Mouse (Mus musculus) ES-E14 (cell line): ENCODE data around the gene Prap1. TPM values are rescaled to one million over a fixed set of nuclear protein-coding genes. Genes with fewer than 3 reads are reported as not detected.

Experiments
- DNase-seq: peaks from one replicate; pipeline ENCODE4 v3.0.0-alpha.2; 2013; ENCODE audit warnings: low read depth, low spot score
- H3K27ac ChIP-seq: 2 replicates; pipeline ENCODE4 v1.5.1; 2012; ENCODE audit warnings: low read depth, mild to moderate bottlenecking, low read length, moderate library complexity, mixed read lengths; ENCODE audit not compliant: poor library complexity, insufficient read depth, severe bottlenecking
- H3K36me3 ChIP-seq: 2 replicates; pipeline ENCODE4 v1.6.1; 2012; ENCODE audit warnings: mild to moderate bottlenecking, low read length, moderate library complexity, mixed read lengths; ENCODE audit not compliant: control insufficient read depth, poor library complexity, insufficient read depth, severe bottlenecking
- H3K4me1 ChIP-seq, 2 experiments: fragments of 150-350 bp in 1 of 2; sonication (generic) in 1 of 2; 2 replicates each; pipeline ENCODE4 v1.6.1; 2012; ENCODE audit warnings: low read length in 2 of 2, mild to moderate bottlenecking in 1 of 2, mixed read lengths in 1 of 2; ENCODE audit not compliant: control insufficient read depth in 2 of 2, insufficient read depth in 2 of 2, poor library complexity in 1 of 2
- H3K4me3 ChIP-seq, 2 experiments: fragments of 150-350 bp in 1 of 2; sonication (generic) in 1 of 2; 2 replicates each; pipeline ENCODE4 v1.5.1; 2012; ENCODE audit warnings: low read length in 2 of 2, low read depth in 1 of 2, mild to moderate bottlenecking in 1 of 2, mixed read lengths in 1 of 2; ENCODE audit not compliant: insufficient read depth in 1 of 2, poor library complexity in 1 of 2, severe bottlenecking in 1 of 2
- H3K9ac ChIP-seq: 2 replicates; pipeline ENCODE4 v1.6.1; 2012; ENCODE audit warnings: low read depth, mild to moderate bottlenecking, low read length, mixed read lengths; ENCODE audit not compliant: poor library complexity, insufficient read depth, severe bottlenecking
- H3K9me3 ChIP-seq: fragments of 150-350 bp; sonication (generic); 2 replicates; pipeline ENCODE4 v1.6.1; 2012; ENCODE audit warnings: low read depth, mild to moderate bottlenecking, low read length; ENCODE audit not compliant: control insufficient read depth, insufficient read depth
- CHD2 ChIP-seq: IDR thresholded peaks from 2 replicates; pipeline ENCODE4 v1.6.1; 2014; ENCODE audit warnings: mild to moderate bottlenecking, low read depth, low read length, inconsistent platforms
- HCFC1 ChIP-seq: IDR thresholded peaks from 2 replicates; pipeline ENCODE4 v1.6.1; 2012; ENCODE audit warnings: low read length, inconsistent platforms, borderline replicate concordance; ENCODE audit not compliant: insufficient read depth
- MAFK ChIP-seq: IDR thresholded peaks from 2 replicates; pipeline ENCODE4 v1.6.1; 2014; ENCODE audit warnings: mild to moderate bottlenecking, low read depth, low read length, inconsistent platforms; ENCODE audit not compliant: insufficient read depth
- ZC3H11A ChIP-seq: IDR thresholded peaks from 2 replicates; pipeline ENCODE4 v1.6.1; 2012; ENCODE audit warnings: low read depth, mild to moderate bottlenecking, inconsistent platforms, low read length, borderline replicate concordance
- ZNF384 ChIP-seq: IDR thresholded peaks from 2 replicates; pipeline ENCODE4 v1.6.1; 2012; ENCODE audit warnings: low read depth, low read length, inconsistent platforms
- in situ Hi-C, 2 experiments: fragments of 600-800 bp; cut with MboI; formaldehyde crosslinking; loops; one replicate each; pipeline ENCODE4 v1.15.1; 2025; ENCODE audit warnings: low sequenced_read_pairs in 2 of 2, inconsistent platforms in 1 of 2; ENCODE audit not compliant: unreplicated experiment in 2 of 2
- total RNA-seq: library from RNA; depleted of rRNA; stranded (reverse); fragments of 300-350 nt; gene quantifications from 2 replicates; pipeline ENCODE4 v1.2.3, GENCODE M21; 2012

Prap1 gene
- total RNA-seq, 1 experiment: 0.49 TPM

DNA sequence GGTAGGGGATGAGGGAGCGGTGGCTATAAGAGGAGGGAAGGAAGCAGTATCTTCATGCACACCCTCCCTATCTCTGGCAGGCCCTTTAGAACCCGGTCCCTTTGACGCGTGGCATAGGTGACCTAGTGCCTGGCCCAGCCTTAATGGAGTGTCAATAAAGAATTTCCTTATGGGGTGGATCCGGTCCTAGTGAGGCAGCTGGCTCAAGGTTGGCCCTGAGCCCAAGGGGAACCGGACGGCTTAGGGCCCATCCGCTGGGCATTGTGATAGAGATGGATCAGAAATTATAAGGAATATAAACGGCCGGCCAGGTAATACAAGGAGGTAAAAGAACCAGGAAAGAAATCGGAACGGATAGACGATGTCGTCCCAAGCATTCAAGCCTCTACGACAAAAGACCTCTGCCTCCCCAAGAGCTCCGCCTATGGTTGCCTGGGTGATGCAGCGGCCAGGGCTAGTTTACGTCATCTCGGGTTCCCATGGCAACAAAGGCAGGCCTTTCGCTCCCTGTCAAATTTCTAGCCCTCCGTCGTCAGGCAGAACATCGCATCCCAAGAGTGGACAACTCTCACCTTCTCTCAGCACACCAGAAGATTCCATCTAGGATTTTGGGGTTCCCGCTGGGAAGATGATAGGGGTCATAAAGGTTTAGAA lies 12.6 kb upstream of the Prap1 start:
- no peak overlapping the region for H3K27ac ChIP-seq
- TF ChIP-seq CHD2 (no peak), HCFC1 (no peak), MAFK (no peak)
- H3K4me1 ChIP-seq: no peaks in the 10 kb centered on the region
- no peaks in the 10 kb centered on the region for H3K9me3 ChIP-seq
- no peaks in the 10 kb centered on the region for H3K36me3 ChIP-seq
- peak; percentile 78 for DNase-seq
- in situ Hi-C loops: loop anchor here in 1 of 2 experiments (5.0 kb wide), 1 partner anchor 62 kb away; no protein-coding TSS in a partner anchor
- H3K9ac ChIP-seq: no peak overlapping the region
- no peak overlapping the region for H3K4me3 ChIP-seq

DNA sequence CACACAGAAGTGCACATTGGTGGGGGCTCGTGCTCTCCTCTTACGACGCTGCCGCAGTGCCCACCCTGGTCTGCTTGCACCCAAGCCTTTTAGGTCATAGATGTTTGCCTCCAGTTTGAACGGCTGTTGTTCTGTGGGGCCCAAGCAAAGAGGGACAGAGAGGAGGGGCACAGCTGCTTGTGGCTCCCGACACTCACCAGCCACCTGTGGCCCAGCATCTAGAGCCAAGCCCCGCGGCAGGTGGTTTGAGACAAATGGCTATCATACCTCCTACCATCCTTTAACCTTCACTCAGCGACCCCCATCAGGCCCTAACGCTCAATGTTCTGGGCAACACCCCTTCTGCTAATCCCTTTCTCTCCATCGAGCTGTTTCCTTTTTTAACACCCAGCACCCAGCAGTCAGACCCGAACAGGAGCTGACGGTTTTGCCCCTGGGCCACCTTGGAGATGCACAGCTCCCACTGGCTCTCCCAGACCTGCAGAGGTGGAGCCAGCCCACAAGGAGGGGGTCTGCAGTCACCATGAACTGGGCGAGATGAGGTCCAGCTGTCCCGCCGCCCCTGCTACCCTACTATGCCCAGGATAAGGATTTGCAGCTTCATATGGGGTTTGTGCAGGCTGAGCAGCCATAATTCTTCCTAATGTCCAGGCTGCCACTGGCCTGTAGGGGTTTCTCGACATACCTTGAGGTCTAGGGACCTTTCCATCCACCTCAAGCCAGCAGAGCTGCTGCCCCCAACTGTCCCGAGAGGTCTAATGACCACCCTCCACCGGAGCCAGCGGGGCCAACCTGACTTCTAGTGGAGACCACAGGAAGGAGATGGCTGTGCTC lies 11.6 kb upstream of the Prap1 start:
- Histone ChIP-seq H3K9me3 (no peaks in the 10 kb centered on the region), H3K27ac (no peak overlapping the region), H3K4me1 (peaks cover 0 to 2% of the 10 kb centered on the region in 2 experiments; a peak in 1 of 4 replicates), H3K36me3 (no peaks in the 10 kb centered on the region), H3K9ac (no peak overlapping the region), H3K4me3 (no peak overlapping the region)
- in situ Hi-C loops: loop anchor here in 1 of 2 experiments (5.0 kb wide), 1 partner anchor 61 kb away; no protein-coding TSS in a partner anchor
- DNase-seq: no peak
- TF ChIP-seq ZC3H11A: no peak
- TF ChIP-seq HCFC1: no peak
- no peak for TF ChIP-seq MAFK
- TF ChIP-seq CHD2: no peak

- Histone ChIP-seq H3K4me3 (no peak within 1 kb of the TSS), H3K9ac (no peak within 1 kb of the TSS), H3K27ac (no peak within 1 kb of the TSS), H3K9me3 (no peaks in the 10 kb centered on the region), H3K36me3 (no peaks in the 10 kb centered on the region), H3K4me1 (peaks cover 0 to 2% of the 10 kb centered on the region in 2 experiments; a peak in 1 of 4 replicates)
- DNase-seq: peak; percentile 71
- TF ChIP-seq CHD2 (no peak), HCFC1 (no peak), ZC3H11A (no peak), MAFK (no peak)
- in situ Hi-C loops: loop anchor here in 1 of 2 experiments (5.0 kb wide), 1 partner anchor 60 kb away; no protein-coding TSS in a partner anchor
Observed at GRCm38 (mm10) chr7:140082242-140082678, 10.9 kb upstream of the Prap1 start, which contains the start of gene Caly. Caly (minus strand) TSS chr7:140082548.

DNA sequence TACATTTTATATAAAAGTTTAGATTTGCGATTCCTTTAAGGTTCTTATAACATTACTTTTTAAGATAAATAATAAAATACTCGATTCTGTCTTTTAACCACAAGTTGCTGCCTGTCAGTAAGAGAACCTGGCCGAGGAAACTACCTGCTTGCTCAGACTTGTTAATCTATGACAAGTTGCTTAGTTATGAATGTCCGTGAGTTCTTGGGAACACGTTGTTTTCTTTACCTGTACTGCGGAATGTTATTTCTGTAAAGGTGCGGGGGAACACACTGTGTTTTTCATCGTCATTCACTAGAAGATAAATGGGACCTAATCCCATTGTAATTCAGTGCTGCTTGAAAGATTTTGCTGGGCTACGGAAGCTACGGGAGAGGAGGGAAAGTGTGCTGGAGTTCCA lies 2.6 kb upstream of the Prap1 start:
- Histone ChIP-seq H3K9ac (no peak overlapping the region), H3K27ac (no peak overlapping the region), H3K9me3 (no peaks in the 10 kb centered on the region), H3K36me3 (no peaks in the 10 kb centered on the region), H3K4me1 (peaks cover 0 to 2% of the 10 kb centered on the region in 2 experiments; a peak in 1 of 4 replicates), H3K4me3 (no peak overlapping the region)
- in situ Hi-C loops: no loop called here
- TF ChIP-seq HCFC1 (no peak), MAFK (no peak), CHD2 (no peak), ZC3H11A (no peak), ZNF384 (no peak)
- no peak for DNase-seq
